ENCODE assay signal across 10 mouse cellular contexts in genomic region chr11:62604886-62605618, GRCm38 (mm10). TPM values are rescaled to one million over a fixed set of nuclear protein-coding genes. Genes with fewer than 3 reads are reported as not detected.
DNase-seq lines count a peak whose midpoint lies in the region; ATAC-seq and TF ChIP-seq lines count a peak whose summit lies in the region.
"Had no signal": no experiment of that assay in that cellular context is flagged by ENCODE, and none has a peak within 500 bp of the region (broad histone marks: within the 10 kb centered on the region; RNA-seq: fewer than 3 reads in every experiment).

No protein-coding gene starts in this region.

- no peaks in the 10 kb centered on the region for H3K27me3 ChIP-seq in heart, embryonic 10.5 days (ENCODE audit: insufficient read depth, poor library complexity, severe bottlenecking)
- H3K27me3 ChIP-seq in heart, adult 2 months (ENCODE audit: control insufficient read depth, insufficient read depth, low read length), result no peaks in the 10 kb centered on the region
- H3K27me3 ChIP-seq in CH12.LX (replicated peaks), result no peaks in the 10 kb centered on the region
- no peaks in the 10 kb centered on the region for H3K27me3 ChIP-seq in forebrain, embryonic 16.5 days (replicated peaks; ENCODE audit: control insufficient read depth, insufficient read depth, low read length)
- no peaks in the 10 kb centered on the region for H3K27me3 ChIP-seq in liver, postnatal 0 days (ENCODE audit: insufficient read depth, low read length)
- H3K27me3 ChIP-seq: Patski had no signal

- TF ChIP-seq POLR2A in heart, adult 2 months (IDR thresholded peaks at IDR 0.05; ENCODE audit: insufficient read depth, low read depth, low read length), result no peak
- no peak; the same call in none of the 2 replicates for TF ChIP-seq POLR2A in CH12.LX (IDR thresholded peaks at IDR 0.05; ENCODE audit: low read depth, low read length)

- no peak for TF ChIP-seq RAD21 in CH12.LX (IDR thresholded peaks at IDR 0.05; ENCODE audit: low read depth, low read length)

- TF ChIP-seq CTCF in heart, adult 2 months (IDR thresholded peaks at IDR 0.05), result no peak
- no peak for TF ChIP-seq CTCF in CH12.LX (conservative IDR thresholded peaks at IDR 0.05 in 1 of 2, IDR thresholded peaks at IDR 0.05 in 1 of 2; ENCODE audit: low read depth in 2 of 2, low read length in 2 of 2)
- no peak for TF ChIP-seq CTCF in liver, postnatal 0 days (IDR thresholded peaks at IDR 0.05; ENCODE audit: low read depth)

- DNase-seq in heart, embryonic 10.5 days (ENCODE audit: low spot score), result no peak
- no peak for DNase-seq in heart, adult 2 months
- DNase-seq in CH12.LX (ENCODE audit: extremely low read depth), result peak; percentile 46
- no peak for DNase-seq in liver, postnatal 0 days
- no peak for DNase-seq in urinary bladder, postnatal 14 days (ENCODE audit: low spot score)
- no peak for DNase-seq in adrenal gland, postnatal 25 days
- no peak for DNase-seq in kidney, adult 11 months
- DNase-seq: gastrocnemius, postnatal 10 days had no signal

- TF ChIP-seq EP300 in heart, adult 2 months (IDR thresholded peaks at IDR 0.05; ENCODE audit: insufficient read depth, low read depth, low read length), result no peak
- TF ChIP-seq EP300 in CH12.LX (IDR thresholded peaks at IDR 0.05; ENCODE audit: low read length), result no peak
- no peak for TF ChIP-seq EP300 in liver, postnatal 0 days (IDR thresholded peaks at IDR 0.05; ENCODE audit: low read depth)

- peak overlapping the region; percentile 95 for H3K4me2 ChIP-seq in CH12.LX (ENCODE audit: insufficient read depth, low read depth, poor library complexity, severe bottlenecking)
- peak overlapping the region; percentile 60 for H3K4me2 ChIP-seq in forebrain, embryonic 16.5 days (ENCODE audit: low read length)
- peak overlapping the region; percentile 79 for H3K4me2 ChIP-seq in liver, postnatal 0 days (ENCODE audit: low read depth, low read length)

- no peaks in the 10 kb centered on the region; the same call in 1 of the 2 replicates for H3K79me2 ChIP-seq in heart, adult 2 months (replicated peaks; ENCODE audit: control insufficient read depth, insufficient read depth, low read length)
- peaks cover 28% of the 10 kb centered on the region for H3K79me2 ChIP-seq in CH12.LX (replicated peaks; ENCODE audit: control insufficient read depth, extremely low read depth, insufficient read depth, poor library complexity, severe bottlenecking)

- H3K36me3 ChIP-seq in heart, embryonic 10.5 days, result peaks cover 67% of the 10 kb centered on the region
- H3K36me3 ChIP-seq in heart, adult 2 months (ENCODE audit: control insufficient read depth, insufficient read depth, low read length), result peaks cover 13% of the 10 kb centered on the region
- H3K36me3 ChIP-seq in CH12.LX (replicated peaks in 1 of 2; ENCODE audit: control insufficient read depth in 1 of 2, insufficient read depth in 1 of 2, low read length in 1 of 2), result peaks cover 53 to 79% of the 10 kb centered on the region in 2 experiments
- H3K36me3 ChIP-seq in forebrain, embryonic 16.5 days (ENCODE audit: control insufficient read depth, insufficient read depth), result peaks cover 14% of the 10 kb centered on the region; the same call in 1 of the 2 replicates
- peaks cover 39% of the 10 kb centered on the region for H3K36me3 ChIP-seq in liver, postnatal 0 days (replicated peaks; ENCODE audit: insufficient read depth, low read length)

- ATAC-seq in forebrain, embryonic 16.5 days, result no peak
- no peak for ATAC-seq in liver, postnatal 0 days
- ATAC-seq: Patski had no signal

- in situ Hi-C loops in CH12.LX (cut with MboI; ENCODE audit: low pct_ligation_motif_present, low pct_unique_long_range_greater_than_20kb, low sequenced_read_pairs), result no loop called here

- dilution Hi-C loops in CH12.LX (cut with MboI; ENCODE audit: extremely low pct_ligation_motif_present, extremely low pct_unique_long_range_greater_than_20kb, low sequenced_read_pairs), result no loop called here

- intact Hi-C loops in heart, adult 2 months (cut with DNase I), result loop anchor here (10.0 kb wide), 1 partner anchor 270 kb away; the partner anchor contains the start of gene Tvp23b

- peak overlapping the region; percentile 83 for H3K4me3 ChIP-seq in heart, embryonic 10.5 days
- no peak overlapping the region for H3K4me3 ChIP-seq in heart, adult 2 months
- peak overlapping the region; percentile 68 to 90 (median 69) for H3K4me3 ChIP-seq in CH12.LX (replicated peaks in 1 of 3; ENCODE audit: low read depth in 2 of 3, low read length in 2 of 3, poor library complexity in 1 of 3)
- H3K4me3 ChIP-seq in forebrain, embryonic 16.5 days (replicated peaks; ENCODE audit: low read length), result no peak overlapping the region
- H3K4me3 ChIP-seq in liver, postnatal 0 days (ENCODE audit: low read depth, low read length), result peak overlapping the region; percentile 83; the same call in 1 of the 2 replicates

- H3K9ac ChIP-seq in heart, adult 2 months (ENCODE audit: low read depth, low read length), result no peak overlapping the region
- H3K9ac ChIP-seq in CH12.LX (ENCODE audit: insufficient read depth, low read depth), result peak overlapping the region; percentile 99
- H3K9ac ChIP-seq in forebrain, embryonic 16.5 days (replicated peaks; ENCODE audit: low read depth, low read length), result peak overlapping the region; percentile 24; the same call in 1 of the 2 replicates
- H3K9ac ChIP-seq in liver, postnatal 0 days (replicated peaks), result peak overlapping the region; percentile 85; the same call in 1 of the 2 replicates

- peaks cover 27% of the 10 kb centered on the region for H3K4me1 ChIP-seq in heart, embryonic 10.5 days
- H3K4me1 ChIP-seq in heart, adult 2 months (ENCODE audit: control insufficient read depth, insufficient read depth, low read length), result peaks cover 3% of the 10 kb centered on the region
- H3K4me1 ChIP-seq in CH12.LX (ENCODE audit: control insufficient read depth in 1 of 2, insufficient read depth in 2 of 2), result peaks cover 17 to 54% of the 10 kb centered on the region in 2 experiments
- peaks cover 45% of the 10 kb centered on the region for H3K4me1 ChIP-seq in forebrain, embryonic 16.5 days (replicated peaks; ENCODE audit: control insufficient read depth, insufficient read depth, low read length)
- H3K4me1 ChIP-seq in liver, postnatal 0 days (ENCODE audit: insufficient read depth), result peaks cover 25% of the 10 kb centered on the region

- whole genome bisulfite sequencing in heart, embryonic 10.5 days, result 35% methylated on average over 3 of the region's 3 CpGs
- WGBS in heart, adult 2 months, result 57% methylated on average over 3 of the region's 3 CpGs
- 17% methylated on average over 3 of the region's 3 CpGs for WGBS in forebrain, embryonic 16.5 days
- 48% methylated on average over 3 of the region's 3 CpGs for WGBS in liver, postnatal 0 days (ENCODE audit: insufficient replicate concordance)

- no peaks in the 10 kb centered on the region for H3K9me3 ChIP-seq in heart, embryonic 10.5 days
- no peaks in the 10 kb centered on the region for H3K9me3 ChIP-seq in CH12.LX (replicated peaks; ENCODE audit: low read length)
- H3K9me3 ChIP-seq in forebrain, embryonic 16.5 days (ENCODE audit: control insufficient read depth, low read length), result no peaks in the 10 kb centered on the region
- H3K9me3 ChIP-seq in liver, postnatal 0 days (ENCODE audit: low read length), result no peaks in the 10 kb centered on the region

- H3K27ac ChIP-seq in heart, embryonic 10.5 days, result peak overlapping the region; percentile 36; the same call in 1 of the 2 replicates
- H3K27ac ChIP-seq in heart, adult 2 months, result no peak overlapping the region
- H3K27ac ChIP-seq in CH12.LX (ENCODE audit: insufficient read depth, low read depth), result peak overlapping the region; percentile 34
- H3K27ac ChIP-seq in forebrain, embryonic 16.5 days (ENCODE audit: low read length), result no peak overlapping the region
- peak overlapping the region; percentile 55 for H3K27ac ChIP-seq in liver, postnatal 0 days (ENCODE audit: low read depth)

RNA-seq across cellular contexts. Expression of gene Trpv2, which starts 30.8 kb away (rescaled TPM):
- polyA plus RNA-seq in heart, embryonic 10.5 days (2016; fragmentation: Nextera tagmentation; extraction: Ambion mirVana), result 4.2 and 5.9 TPM in 2 replicates
- total RNA-seq in heart, adult 2 months (2021), result 1 to 10 TPM; 2.6 to 3.5 TPM
- polyA plus RNA-seq in heart, adult 2 months (2012; rRNA removed), result 4.6 and 5.6 TPM in 2 replicates
- total RNA-seq in CH12.LX (2012; rRNA removed) (58.7 and 59.3 TPM in 2 replicates), CH12.LX (2014; rRNA removed) (36.0 and 39.2 TPM in 2 replicates)
- 42.3 and 46.2 TPM in 2 replicates for polyA plus RNA-seq in CH12.LX (2012; ENCODE audit: insufficient read length, low read depth)
- 19.1 and 27.2 TPM in 2 replicates for polyA plus RNA-seq in forebrain, embryonic 16.5 days (2015; fragmentation: Nextera tagmentation; extraction: Ambion mirVana)
- polyA plus RNA-seq in liver, postnatal 0 days (2015; fragmentation: Nextera tagmentation; extraction: Ambion mirVana), result 4.7 and 5.4 TPM in 2 replicates
- total RNA-seq in adrenal gland, postnatal 25 days (2021), result 1.6 and 1.9 TPM in 2 replicates

RNA-seq across cellular contexts. Expression of gene Lrrc75a, which starts 43.3 kb away (rescaled TPM):
- 14.9 and 17.2 TPM in 2 replicates for polyA plus RNA-seq in heart, embryonic 10.5 days (2016; fragmentation: Nextera tagmentation; extraction: Ambion mirVana)
- 1 to 10 TPM; 3.3 to 4.2 TPM for total RNA-seq in heart, adult 2 months (2021)
- polyA plus RNA-seq in heart, adult 2 months (2012; rRNA removed), result 6.2 and 9.6 TPM in 2 replicates
- total RNA-seq in CH12.LX (2012; rRNA removed), result 2.9 and 12.6 TPM in 2 replicates
- 1.3 and 1.6 TPM in 2 replicates for total RNA-seq in CH12.LX (2014; rRNA removed)
- polyA plus RNA-seq in CH12.LX (2012; ENCODE audit: insufficient read length, low read depth), result 1.8 and 2.7 TPM in 2 replicates
- polyA plus RNA-seq in forebrain, embryonic 16.5 days (2015; fragmentation: Nextera tagmentation; extraction: Ambion mirVana), result 9.7 and 10.6 TPM in 2 replicates
- polyA plus RNA-seq in liver, postnatal 0 days (2015; fragmentation: Nextera tagmentation; extraction: Ambion mirVana), result 1.1 and 1.3 TPM in 2 replicates
- 37.2 and 44.9 TPM in 2 replicates for total RNA-seq in adrenal gland, postnatal 25 days (2021)

RNA-seq across cellular contexts. Expression of gene Mmgt2, which starts 43.4 kb away (rescaled TPM):
- 40.5 and 49.6 TPM in 2 replicates for polyA plus RNA-seq in heart, embryonic 10.5 days (2016; fragmentation: Nextera tagmentation; extraction: Ambion mirVana)
- total RNA-seq in heart, adult 2 months (2021), result 1 to 10 TPM; 5.8 to 8.6 TPM
- 8.7 and 8.9 TPM in 2 replicates for polyA plus RNA-seq in heart, adult 2 months (2012; rRNA removed)
- total RNA-seq in CH12.LX (2012; rRNA removed), result 47.9 and 60.7 TPM in 2 replicates
- total RNA-seq in CH12.LX (2014; rRNA removed), result 41.2 and 49.2 TPM in 2 replicates
- 61.4 and 65.9 TPM in 2 replicates for polyA plus RNA-seq in CH12.LX (2012; ENCODE audit: insufficient read length, low read depth)
- polyA plus RNA-seq in forebrain, embryonic 16.5 days (2015; fragmentation: Nextera tagmentation; extraction: Ambion mirVana), result 28.5 and 29.2 TPM in 2 replicates
- polyA plus RNA-seq in liver, postnatal 0 days (2015; fragmentation: Nextera tagmentation; extraction: Ambion mirVana), result 7.8 and 9.6 TPM in 2 replicates
- total RNA-seq in adrenal gland, postnatal 25 days (2021), result 35.7 and 49.0 TPM in 2 replicates

RNA-seq across cellular contexts. Expression of gene Ubb, which starts 54.1 kb away (rescaled TPM):
- 2,741 and 3,131 TPM in 2 replicates for polyA plus RNA-seq in heart, embryonic 10.5 days (2016; fragmentation: Nextera tagmentation; extraction: Ambion mirVana)
- total RNA-seq in heart, adult 2 months (2021), result 100 to 1,000 TPM; 626 to 699 TPM
- 1,026 and 1,119 TPM in 2 replicates for polyA plus RNA-seq in heart, adult 2 months (2012; rRNA removed)
- total RNA-seq in CH12.LX (2012; rRNA removed) (2,030 and 2,098 TPM in 2 replicates), CH12.LX (2014; rRNA removed) (929 and 1,092 TPM in 2 replicates)
- polyA plus RNA-seq in CH12.LX (2012; ENCODE audit: insufficient read length, low read depth), result 1,487 and 1,562 TPM in 2 replicates
- polyA plus RNA-seq in forebrain, embryonic 16.5 days (2015; fragmentation: Nextera tagmentation; extraction: Ambion mirVana), result 4,671 and 4,745 TPM in 2 replicates
- polyA plus RNA-seq in liver, postnatal 0 days (2015; fragmentation: Nextera tagmentation; extraction: Ambion mirVana), result 1,161 and 1,214 TPM in 2 replicates
- total RNA-seq in adrenal gland, postnatal 25 days (2021), result 1,162 and 1,405 TPM in 2 replicates

Comparison
In these comparisons a context has a peak if more than half of its experiments do, and no peak if none do; other contexts are left out.
1. H3K27ac ChIP-seq: peak in heart, embryonic 10.5 days (single experiment), CH12.LX (single experiment) and liver, postnatal 0 days (single experiment); none in heart, adult 2 months (single experiment) and forebrain, embryonic 16.5 days (single experiment).
2. H3K4me3 ChIP-seq: peak in heart, embryonic 10.5 days (single experiment), CH12.LX (3 of 3) and liver, postnatal 0 days (single experiment); none in heart, adult 2 months (single experiment) and forebrain, embryonic 16.5 days (single experiment).
3. Peak in every context shown above with its lines, with median percentiles within 50 percentile points of each other: H3K4me2 ChIP-seq.